Mouse (Mus musculus): ENCODE measurements around the gene Smarcd3. TPM values are rescaled to one million over a fixed set of nuclear protein-coding genes. Genes with fewer than 3 reads are reported as not detected.

Smarcd3 gene
- 73.7 and 92.1 TPM in 2 replicates for polyA plus RNA-seq (2016; fragmentation: Nextera tagmentation; extraction: Ambion mirVana)

DNA sequence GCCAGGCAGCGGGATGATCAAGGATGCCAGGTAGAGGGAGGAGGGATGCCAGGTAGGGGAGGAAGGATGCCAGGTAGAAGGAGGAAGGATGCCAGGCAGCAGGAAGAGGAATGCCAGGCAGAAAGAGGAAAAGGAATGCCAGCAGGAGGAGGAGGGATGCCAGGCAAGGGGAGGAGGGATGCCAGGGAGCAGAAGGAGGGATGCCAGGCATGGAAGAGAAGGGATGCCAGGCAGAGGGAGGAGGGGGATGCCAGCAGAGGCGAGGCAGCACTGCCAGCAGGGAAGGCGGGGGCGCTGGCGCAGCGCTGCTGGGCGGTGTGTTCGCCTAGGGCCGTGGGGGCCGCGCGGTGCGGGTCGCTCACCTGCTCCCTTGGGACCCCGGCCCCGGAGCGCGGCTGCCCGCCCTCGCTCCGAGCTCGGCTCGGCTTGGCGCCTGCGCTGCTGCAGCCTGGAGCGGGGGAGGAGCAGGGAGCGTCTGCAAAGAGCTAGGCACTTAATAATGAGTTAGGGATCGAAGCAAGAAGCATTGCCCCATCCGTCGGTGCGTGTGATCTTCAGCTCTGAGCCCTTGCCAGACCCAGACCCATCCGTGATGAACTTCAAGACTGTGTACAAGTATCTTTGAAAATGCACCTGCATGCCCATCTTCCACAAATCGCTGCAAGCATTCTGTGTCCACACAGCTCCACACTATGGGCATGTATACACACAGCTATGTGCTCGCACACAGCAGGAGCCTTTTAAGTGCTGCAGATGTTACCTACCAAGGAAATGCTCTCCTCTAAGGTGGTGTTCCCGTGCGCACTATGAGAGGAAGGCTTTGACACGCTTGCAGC lies at the start of gene Smarcd3:
Gene Smarcd3, minus strand, starts transcription at position 426 of the 836 bp plus-strand sequence.
- Histone ChIP-seq H3K4me1 (peaks cover 29% of the 10 kb centered on the region), H3K27me3 (ENCODE audit: insufficient read depth, poor library complexity, severe bottlenecking) (peaks cover 50% of the 10 kb centered on the region), H3K9me3 (no peaks in the 10 kb centered on the region), H3K27ac (peak within 1 kb of the TSS; percentile 81), H3K36me3 (no peaks in the 10 kb centered on the region), H3K4me3 (peak within 1 kb of the TSS; percentile 68)
- DNase-seq (ENCODE audit: low spot score), result no peak
- WGBS, result 3% methylated on average over 36 of the region's 37 CpGs

DNA sequence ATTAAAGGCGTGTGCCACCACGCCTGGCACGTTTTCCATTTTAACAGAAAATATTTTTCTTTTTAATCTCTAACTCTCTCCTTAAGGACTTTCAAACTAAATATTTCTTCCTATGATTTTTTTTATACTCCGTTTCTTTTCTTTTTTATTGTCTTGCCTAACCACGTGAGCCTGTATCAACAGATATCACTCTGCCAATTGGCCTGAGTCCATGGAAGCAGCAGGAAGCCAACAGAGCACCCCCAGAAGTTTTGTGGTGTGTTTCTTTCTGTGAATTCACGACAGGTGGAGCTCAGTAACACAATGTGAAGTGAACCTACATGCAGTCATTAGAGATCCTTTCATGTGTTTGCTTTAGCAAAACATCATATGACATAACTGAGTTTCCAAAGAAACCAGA lies 37.2 kb upstream of the Smarcd3 start:
- no peak overlapping the region for H3K4me3 ChIP-seq
- no peak overlapping the region for H3K27ac ChIP-seq
- no peaks in the 10 kb centered on the region for H3K27me3 ChIP-seq (ENCODE audit: insufficient read depth, poor library complexity, severe bottlenecking)
- 0 out of 2 replicates have a peak, but pooled peaks cover 3% of the 10 kb centered on the region for H3K9me3 ChIP-seq
- no peaks in the 10 kb centered on the region for H3K4me1 ChIP-seq
- H3K36me3 ChIP-seq, result no peaks in the 10 kb centered on the region
- 81% methylated on average over 6 of the region's 6 CpGs for WGBS
- no peak for DNase-seq (ENCODE audit: low spot score)

DNA sequence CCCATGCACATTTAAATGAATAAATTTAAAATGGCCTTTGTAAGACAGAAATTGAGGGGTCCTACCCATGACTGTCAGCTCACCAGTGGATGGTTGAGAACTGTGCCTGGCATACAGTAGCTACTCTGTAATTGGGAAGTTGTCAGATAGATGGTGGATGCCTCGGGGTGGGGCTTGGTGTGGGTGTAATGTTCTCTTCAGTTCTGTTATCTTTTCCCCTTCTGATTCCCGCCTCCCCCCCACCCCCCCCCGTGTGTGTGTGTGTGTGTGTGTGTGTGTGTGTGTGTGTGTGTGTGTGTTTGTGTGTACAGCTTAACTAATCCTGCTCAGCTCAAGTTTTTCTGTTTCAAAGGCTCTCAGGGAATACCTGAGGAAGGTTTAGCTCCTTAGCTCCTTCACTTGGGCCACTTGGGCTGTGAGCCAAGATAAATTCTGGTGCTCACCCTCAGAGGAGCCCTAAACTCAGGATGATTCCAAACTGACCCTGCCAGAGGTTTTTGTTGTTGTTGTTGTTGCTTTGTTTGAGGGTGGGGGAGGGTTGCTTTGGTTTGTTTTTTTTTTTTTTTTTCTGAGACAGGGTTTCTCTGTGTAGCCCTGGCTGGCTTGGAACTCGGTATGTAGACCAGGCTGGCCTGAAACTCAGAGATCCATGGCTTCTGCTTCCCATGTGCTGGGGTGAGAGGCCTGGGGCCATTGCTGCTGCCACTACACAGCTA lies 35.7 kb upstream of the Smarcd3 start:
- WGBS, result 73% methylated on average over 4 of the region's 4 CpGs
- Histone ChIP-seq H3K4me1 (peaks cover 15% of the 10 kb centered on the region), H3K36me3 (no peaks in the 10 kb centered on the region), H3K4me3 (no peak overlapping the region), H3K9me3 (no peaks in the 10 kb centered on the region), H3K27ac (no peak overlapping the region), H3K27me3 (ENCODE audit: insufficient read depth, poor library complexity, severe bottlenecking) (no peaks in the 10 kb centered on the region)
- no peak for DNase-seq (ENCODE audit: low spot score)

DNA sequence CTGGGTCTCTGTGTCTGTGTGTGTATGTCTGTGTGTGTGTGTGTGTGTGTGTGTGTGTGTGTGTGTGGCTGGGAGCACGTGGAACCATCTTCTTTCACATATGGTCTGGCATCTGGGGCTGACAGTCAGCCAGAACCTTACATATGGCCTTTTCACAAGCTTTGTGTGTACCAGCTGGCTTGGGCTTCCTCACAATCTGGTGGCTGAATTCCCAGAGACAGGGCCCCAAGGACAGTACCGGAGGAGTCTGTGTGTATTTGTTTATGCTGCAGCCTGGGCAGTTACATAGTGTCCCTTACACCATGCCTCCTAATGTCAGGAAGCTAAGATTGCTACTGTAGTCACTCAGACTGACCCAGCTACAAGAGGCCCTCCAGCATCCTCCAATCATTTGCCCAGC lies 32.9 kb upstream of the Smarcd3 start:
- DNase-seq (ENCODE audit: low spot score), result no peak
- H3K27ac ChIP-seq, result no peak overlapping the region
- H3K27me3 ChIP-seq (ENCODE audit: insufficient read depth, poor library complexity, severe bottlenecking), result peaks cover 8% of the 10 kb centered on the region
- no peaks in the 10 kb centered on the region for H3K9me3 ChIP-seq
- H3K4me1 ChIP-seq, result peaks cover 17% of the 10 kb centered on the region
- 64% methylated on average over 2 of the region's 2 CpGs for WGBS
- H3K4me3 ChIP-seq, result no peak overlapping the region
- no peaks in the 10 kb centered on the region for H3K36me3 ChIP-seq

DNA sequence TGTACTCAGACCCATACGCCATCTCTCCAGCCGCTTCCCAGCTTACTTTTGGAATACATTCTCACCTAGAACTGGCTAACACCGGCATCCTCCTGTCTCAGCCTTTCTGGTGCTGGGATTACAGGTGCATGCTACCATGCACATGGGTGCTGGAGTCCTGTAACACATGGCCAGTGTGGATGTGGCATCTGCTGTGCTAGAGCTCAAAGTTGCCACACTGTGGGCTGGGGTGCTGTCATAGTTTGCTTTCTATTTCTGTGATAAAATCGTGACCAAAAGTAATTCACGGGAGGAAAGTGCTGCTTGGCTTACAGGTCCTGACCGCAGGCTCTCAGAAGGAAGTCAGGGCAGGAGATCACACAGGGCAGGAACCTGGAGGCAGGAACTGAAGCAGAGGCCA lies 30.3 kb upstream of the Smarcd3 start:
- no peaks in the 10 kb centered on the region for H3K9me3 ChIP-seq
- no peak overlapping the region for H3K27ac ChIP-seq
- no peak overlapping the region for H3K4me3 ChIP-seq
- 81% methylated on average over 6 of the region's 6 CpGs for WGBS
- H3K36me3 ChIP-seq, result no peaks in the 10 kb centered on the region
- H3K4me1 ChIP-seq, result peaks cover 17% of the 10 kb centered on the region
- peaks cover 8% of the 10 kb centered on the region for H3K27me3 ChIP-seq (ENCODE audit: insufficient read depth, poor library complexity, severe bottlenecking)
- no peak for DNase-seq (ENCODE audit: low spot score)

DNA sequence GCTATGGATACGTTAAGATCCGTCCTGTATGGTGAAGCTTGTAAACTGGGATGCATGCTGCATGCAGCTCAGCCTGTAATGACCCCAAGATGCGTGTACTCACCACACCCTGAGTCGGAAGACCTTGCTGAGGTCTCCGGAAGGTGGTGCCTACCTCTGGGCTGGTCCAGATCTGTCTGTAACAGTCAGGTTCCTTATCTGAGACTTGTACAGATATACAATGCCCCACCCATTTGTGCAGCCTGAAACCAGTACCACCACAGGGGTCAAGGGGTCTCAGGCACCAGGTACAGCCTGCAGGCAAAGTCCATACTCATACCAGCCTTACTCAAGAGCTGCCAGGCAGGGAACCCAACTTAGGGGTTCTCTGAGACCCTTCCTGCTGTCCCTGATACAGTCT lies 28.6 kb upstream of the Smarcd3 start:
- DNase-seq (ENCODE audit: low spot score), result no peak
- WGBS, result 86% methylated on average over 5 of the region's 5 CpGs
- Histone ChIP-seq H3K9me3 (no peaks in the 10 kb centered on the region), H3K27me3 (ENCODE audit: insufficient read depth, poor library complexity, severe bottlenecking) (peaks cover 8% of the 10 kb centered on the region), H3K36me3 (no peaks in the 10 kb centered on the region), H3K4me1 (peaks cover 17% of the 10 kb centered on the region), H3K4me3 (no peak overlapping the region), H3K27ac (no peak overlapping the region)

DNA sequence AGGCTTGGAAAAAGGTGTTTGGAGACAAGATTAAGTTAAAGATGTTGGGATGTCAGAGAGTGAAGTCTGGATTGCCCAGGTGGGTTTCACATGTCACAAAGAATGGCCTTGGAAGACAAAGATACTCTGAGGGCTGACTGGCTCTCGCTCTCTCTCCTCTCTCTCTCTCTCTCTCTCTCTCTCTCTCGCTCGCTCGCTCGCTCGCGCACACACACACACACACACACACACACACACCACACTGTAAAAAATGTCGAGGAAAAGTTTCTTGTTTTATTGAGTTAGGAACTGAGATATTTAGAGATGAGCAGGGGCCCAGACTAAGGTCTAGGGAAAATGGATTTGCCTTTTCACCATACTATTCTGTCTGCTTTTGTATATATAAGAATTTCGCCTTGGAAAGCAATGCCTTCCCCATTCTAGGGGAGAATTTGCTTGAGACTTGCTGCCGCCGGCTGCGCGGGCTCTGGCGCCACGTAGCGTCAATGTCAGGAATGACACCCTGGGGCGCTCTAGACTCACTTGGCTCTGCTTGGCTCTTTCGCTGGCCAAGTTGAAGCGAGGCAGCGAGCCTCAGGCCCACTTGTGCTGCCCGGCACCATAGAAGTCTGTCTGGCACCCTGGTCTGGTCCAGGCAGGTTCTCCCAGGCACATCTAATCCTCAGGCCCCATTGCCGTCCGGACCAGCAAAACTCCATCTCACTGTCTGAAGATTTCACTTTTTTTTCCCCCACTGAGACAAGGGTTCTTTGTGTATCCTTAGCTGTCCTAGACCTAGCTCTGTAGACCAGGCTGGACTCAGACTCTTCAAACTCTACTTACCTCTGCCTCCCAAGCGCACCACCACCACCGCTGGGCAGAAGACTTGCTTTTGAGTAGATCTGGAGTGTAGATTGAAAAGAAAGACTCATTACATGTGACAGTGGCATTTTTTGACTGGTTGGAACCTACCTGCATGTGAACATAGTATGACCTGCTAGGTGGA lies 27.8 kb upstream of the Smarcd3 start:
- no peak overlapping the region for H3K27ac ChIP-seq
- no peaks in the 10 kb centered on the region for H3K9me3 ChIP-seq
- peak; percentile 80 for DNase-seq (ENCODE audit: low spot score)
- H3K27me3 ChIP-seq (ENCODE audit: insufficient read depth, poor library complexity, severe bottlenecking), result peaks cover 8% of the 10 kb centered on the region
- no peaks in the 10 kb centered on the region for H3K36me3 ChIP-seq
- H3K4me1 ChIP-seq, result peaks cover 17% of the 10 kb centered on the region
- no peak overlapping the region for H3K4me3 ChIP-seq
- WGBS, result 32% methylated on average over 25 of the region's 25 CpGs

DNA sequence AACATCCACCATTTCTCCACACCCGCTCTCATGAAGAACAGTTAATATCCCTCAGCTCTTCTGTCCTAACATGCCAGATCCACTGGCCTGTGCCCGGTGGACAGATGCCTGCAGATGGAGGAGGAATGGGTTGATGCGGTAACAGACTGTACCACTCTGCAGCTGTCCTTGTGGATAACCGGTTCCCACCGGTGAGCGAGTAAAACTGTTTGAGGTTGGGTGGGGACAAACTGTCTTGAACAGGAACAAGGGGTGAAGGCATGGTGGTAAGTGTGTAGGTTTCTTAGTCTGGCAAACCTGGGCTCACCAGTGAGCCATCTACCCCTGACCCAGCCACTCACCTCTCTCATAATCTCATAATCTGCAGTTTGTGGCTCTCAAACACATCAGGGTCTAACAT lies 27.1 kb upstream of the Smarcd3 start:
- Histone ChIP-seq H3K36me3 (no peaks in the 10 kb centered on the region), H3K9me3 (no peaks in the 10 kb centered on the region), H3K4me3 (no peak overlapping the region), H3K27ac (no peak overlapping the region), H3K4me1 (peaks cover 16% of the 10 kb centered on the region), H3K27me3 (ENCODE audit: insufficient read depth, poor library complexity, severe bottlenecking) (peaks cover 8% of the 10 kb centered on the region)
- DNase-seq (ENCODE audit: low spot score), result no peak
- 81% methylated on average over 6 of the region's 6 CpGs for WGBS

DNA sequence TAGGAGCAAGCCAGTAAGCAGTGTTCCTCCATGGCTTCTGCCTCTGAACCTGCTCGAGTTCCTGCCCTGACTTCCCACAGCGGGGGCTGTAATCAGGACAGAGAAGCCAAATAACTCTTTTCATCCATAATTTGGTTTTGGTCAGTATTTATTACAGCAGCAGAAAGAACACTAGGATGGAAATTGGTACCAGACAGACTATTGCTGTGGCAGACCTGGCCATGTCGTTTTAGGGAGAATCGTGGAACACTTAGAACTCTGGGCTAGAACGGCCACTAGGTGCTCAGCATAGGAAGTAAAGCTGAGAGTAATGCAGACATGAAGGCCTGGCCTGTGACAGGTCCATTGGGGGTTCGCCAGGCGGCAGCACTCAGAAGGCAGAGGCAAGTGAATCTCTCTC lies 25.5 kb upstream of the Smarcd3 start:
- Histone ChIP-seq H3K27me3 (ENCODE audit: insufficient read depth, poor library complexity, severe bottlenecking) (peaks cover 8% of the 10 kb centered on the region), H3K4me1 (peaks cover under 1% of the 10 kb centered on the region; the same call in 1 of the 2 replicates), H3K36me3 (no peaks in the 10 kb centered on the region), H3K27ac (no peak overlapping the region), H3K9me3 (no peaks in the 10 kb centered on the region), H3K4me3 (no peak overlapping the region)
- 72% methylated on average over 7 of the region's 7 CpGs for WGBS
- DNase-seq (ENCODE audit: low spot score), result no peak

DNA sequence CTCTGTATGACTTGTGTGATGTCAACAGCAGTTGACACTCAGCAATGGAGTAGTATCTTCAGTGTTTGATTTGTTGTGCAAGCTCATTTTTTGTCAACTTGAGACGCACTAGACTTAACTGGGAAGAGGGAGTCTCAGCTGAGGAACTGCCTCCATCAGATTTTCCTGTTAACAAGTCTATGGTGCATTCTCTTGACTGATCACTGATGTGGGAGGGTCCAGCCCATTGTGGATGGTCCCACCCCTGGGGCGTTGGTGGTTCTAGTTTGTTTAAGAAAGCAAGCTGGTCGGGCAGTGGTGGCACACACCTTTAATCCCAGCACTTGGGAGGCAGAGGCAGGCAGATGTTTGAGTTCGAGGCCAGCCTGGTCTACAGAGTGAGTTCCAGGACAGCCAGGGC lies 25.0 kb upstream of the Smarcd3 start:
- peaks cover 8% of the 10 kb centered on the region for H3K27me3 ChIP-seq (ENCODE audit: insufficient read depth, poor library complexity, severe bottlenecking)
- no peaks in the 10 kb centered on the region for H3K4me1 ChIP-seq
- no peak for DNase-seq (ENCODE audit: low spot score)
- no peaks in the 10 kb centered on the region for H3K9me3 ChIP-seq
- H3K36me3 ChIP-seq, result no peaks in the 10 kb centered on the region
- no peak overlapping the region for H3K27ac ChIP-seq
- 67% methylated on average over 4 of the region's 4 CpGs for WGBS
- H3K4me3 ChIP-seq, result no peak overlapping the region

DNA sequence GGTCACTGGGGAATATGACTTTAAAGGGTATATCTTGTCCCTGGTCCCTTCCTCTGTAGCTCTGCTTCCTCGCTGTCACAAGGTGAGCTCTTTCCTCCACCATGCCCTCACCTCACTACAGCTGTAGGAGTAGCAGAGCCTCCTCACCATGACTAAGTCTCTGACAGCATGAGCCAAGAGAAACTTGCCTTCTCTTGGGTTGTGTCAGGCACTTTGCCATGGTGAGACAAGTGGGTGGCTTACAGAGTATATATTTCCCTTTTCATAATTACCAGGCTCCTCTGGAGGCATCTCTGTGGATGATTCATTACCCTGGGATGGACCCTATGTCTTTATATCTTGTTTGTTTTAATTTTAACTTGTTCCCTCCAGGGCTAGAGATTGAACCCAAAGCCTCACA lies 21.2 kb upstream of the Smarcd3 start:
- DNase-seq (ENCODE audit: low spot score), result no peak
- Histone ChIP-seq H3K9me3 (no peaks in the 10 kb centered on the region), H3K4me3 (no peak overlapping the region), H3K4me1 (no peaks in the 10 kb centered on the region), H3K27me3 (ENCODE audit: insufficient read depth, poor library complexity, severe bottlenecking) (no peaks in the 10 kb centered on the region), H3K36me3 (no peaks in the 10 kb centered on the region), H3K27ac (no peak overlapping the region)
- WGBS, result 68% methylated on average over 1 of the region's 1 CpGs

DNA sequence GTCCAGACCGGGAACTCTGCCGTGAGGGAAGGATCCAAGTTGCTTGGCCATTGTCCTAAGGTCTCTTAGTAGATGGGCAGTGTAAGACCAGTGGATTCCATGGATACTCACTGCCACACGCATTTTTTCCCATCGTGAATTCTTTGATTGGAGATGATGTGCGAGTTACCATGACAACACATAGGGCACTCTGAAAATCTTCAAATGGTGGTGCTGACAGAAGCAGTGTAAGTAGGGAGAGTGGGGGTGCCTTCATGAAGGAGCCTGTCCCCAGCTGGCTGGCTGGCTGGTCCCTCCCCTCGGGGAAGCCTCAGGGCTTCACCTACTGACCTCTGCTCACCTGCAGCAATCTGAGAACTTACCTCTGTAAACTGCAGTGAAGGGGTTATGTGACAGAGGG lies 14.9 kb upstream of the Smarcd3 start:
- H3K36me3 ChIP-seq, result no peaks in the 10 kb centered on the region
- WGBS, result 72% methylated on average over 6 of the region's 6 CpGs
- H3K9me3 ChIP-seq, result no peaks in the 10 kb centered on the region
- H3K4me3 ChIP-seq, result no peak overlapping the region
- H3K27ac ChIP-seq, result no peak overlapping the region
- DNase-seq (ENCODE audit: low spot score), result no peak
- H3K4me1 ChIP-seq, result peaks cover 6% of the 10 kb centered on the region
- H3K27me3 ChIP-seq (ENCODE audit: insufficient read depth, poor library complexity, severe bottlenecking), result no peaks in the 10 kb centered on the region
